8 mouse cellular contexts compared by ENCODE assay signal in the genomic region with DNA sequence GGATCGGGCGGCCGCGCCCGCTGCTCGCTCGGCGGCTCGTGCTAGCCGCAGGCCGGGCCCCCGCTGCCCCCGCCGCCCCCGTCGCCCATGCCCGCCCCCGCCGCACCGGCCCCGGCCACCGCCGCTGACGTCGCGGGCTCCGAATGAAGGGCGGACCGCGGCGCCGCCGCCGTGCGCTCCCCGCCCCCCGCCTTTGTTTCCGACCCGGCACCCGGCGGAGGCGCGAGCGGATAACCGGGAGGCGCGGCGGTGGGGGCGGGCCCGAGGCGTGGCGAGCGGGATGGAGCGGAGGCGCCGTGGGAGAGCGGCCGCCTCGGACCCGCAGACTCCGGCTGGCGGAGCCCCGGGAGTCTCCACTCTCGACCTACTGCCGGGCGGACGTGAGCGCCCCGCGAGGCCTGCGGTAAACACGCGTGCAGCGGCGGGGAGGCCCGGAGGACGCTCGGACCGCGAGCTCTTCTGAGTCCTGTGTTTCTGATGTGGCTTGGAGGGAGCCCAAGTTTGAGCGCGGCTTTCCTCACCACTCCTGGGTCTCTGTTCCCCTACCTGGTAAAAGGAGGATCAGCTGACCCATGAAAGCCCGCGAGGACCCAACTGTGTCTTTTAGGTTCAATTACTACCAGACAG. TPM values are rescaled to one million over a fixed set of nuclear protein-coding genes. Genes with fewer than 3 reads are reported as not detected.
DNase-seq lines count a peak whose midpoint lies in the region; ATAC-seq and TF ChIP-seq lines count a peak whose summit lies in the region.

A gene (minus strand): TSS at position 200 of the 627 bp plus-strand sequence.

- H3K9me3 ChIP-seq in embryonic facial prominence, embryonic 10.5 days = no peaks in the 10 kb centered on the region
- H3K9me3 ChIP-seq in midbrain, postnatal 0 days (ENCODE audit: low read length) = no peaks in the 10 kb centered on the region
- H3K9me3 ChIP-seq in stomach, embryonic 15.5 days = no peaks in the 10 kb centered on the region

- peak; percentile 71 to 79 for DNase-seq in spleen, adult 18-20 months
- DNase-seq in spleen, adult 12 weeks (ENCODE audit: low spot score) = no peak
- peak; percentile 80 for DNase-seq in embryonic facial prominence, embryonic 10.5 days (ENCODE audit: low spot score)
- peak; percentile 82 to 86 for DNase-seq in heart, adult 18-20 months
- DNase-seq in kidney, adult 11 months = peak; percentile 17
- peak; percentile 75 for DNase-seq in liver
- peak; percentile 42 for DNase-seq in midbrain, postnatal 0 days (ENCODE audit: low spot score)

- TF ChIP-seq CTCF in midbrain, postnatal 0 days (IDR thresholded peaks at IDR 0.05) = 0 out of 2 replicates have a peak, but pooled peaks have one; percentile 28

- peaks cover 64% of the 10 kb centered on the region for H3K4me1 ChIP-seq in embryonic facial prominence, embryonic 10.5 days
- peaks cover 14% of the 10 kb centered on the region for H3K4me1 ChIP-seq in midbrain, postnatal 0 days (ENCODE audit: insufficient read depth, low read length)
- H3K4me1 ChIP-seq in stomach, embryonic 15.5 days = peaks cover 26% of the 10 kb centered on the region

- H3K4me2 ChIP-seq in midbrain, postnatal 0 days (ENCODE audit: low read depth, low read length, poor library complexity, severe bottlenecking) = peak within 1 kb of the TSS; percentile 83
- H3K4me2 ChIP-seq in stomach, embryonic 15.5 days = peak within 1 kb of the TSS; percentile 81

- H3K4me3 ChIP-seq in embryonic facial prominence, embryonic 10.5 days = peak within 1 kb of the TSS; percentile 86
- peak within 1 kb of the TSS; percentile 83 for H3K4me3 ChIP-seq in midbrain, postnatal 0 days (ENCODE audit: low read depth, low read length)
- H3K4me3 ChIP-seq in stomach, embryonic 15.5 days (replicated peaks) = peak within 1 kb of the TSS; percentile 74

- no peaks in the 10 kb centered on the region for H3K27me3 ChIP-seq in embryonic facial prominence, embryonic 10.5 days (replicated peaks; ENCODE audit: low read depth, poor library complexity, severe bottlenecking)
- no peaks in the 10 kb centered on the region for H3K27me3 ChIP-seq in midbrain, postnatal 0 days (ENCODE audit: insufficient read depth, low read length)
- no peaks in the 10 kb centered on the region for H3K27me3 ChIP-seq in stomach, embryonic 15.5 days (replicated peaks)

- H3K27ac ChIP-seq in embryonic facial prominence, embryonic 10.5 days (replicated peaks) = peak within 1 kb of the TSS; percentile 100
- peak within 1 kb of the TSS; percentile 98 for H3K27ac ChIP-seq in midbrain, postnatal 0 days (ENCODE audit: low read depth, low read length)
- peak within 1 kb of the TSS; percentile 95 for H3K27ac ChIP-seq in stomach, embryonic 15.5 days

- H3K9ac ChIP-seq in midbrain, postnatal 0 days (replicated peaks; ENCODE audit: low read length, poor library complexity, severe bottlenecking) = peak within 1 kb of the TSS; percentile 98
- H3K9ac ChIP-seq in stomach, embryonic 15.5 days = peak within 1 kb of the TSS; percentile 71

- under 1% methylated on average over 82 of the region's 84 CpGs for WGBS in embryonic facial prominence, embryonic 10.5 days
- 1% methylated on average over 57 of the region's 84 CpGs for WGBS in midbrain, postnatal 0 days
- under 1% methylated on average over 76 of the region's 84 CpGs for WGBS in stomach, embryonic 15.5 days

- peaks cover 41% of the 10 kb centered on the region for H3K36me3 ChIP-seq in embryonic facial prominence, embryonic 10.5 days (replicated peaks)
- peaks cover 9% of the 10 kb centered on the region for H3K36me3 ChIP-seq in midbrain, postnatal 0 days (ENCODE audit: insufficient read depth, low read length)
- 0 out of 2 replicates have a peak, but pooled peaks cover 4% of the 10 kb centered on the region for H3K36me3 ChIP-seq in stomach, embryonic 15.5 days

- peak; percentile 61 for ATAC-seq in midbrain, postnatal 0 days (ENCODE audit: low FRiP score)
- peak; percentile 20; the same call in 1 of the 2 replicates for ATAC-seq in stomach, embryonic 15.5 days (ENCODE audit: insufficient read depth, low FRiP score, low read depth)

RNA-seq across cellular contexts. Expression of the gene that starts here (rescaled TPM):
- 73.2 and 78.5 TPM in 2 replicates for polyA plus RNA-seq in embryonic facial prominence, embryonic 10.5 days (2016; fragmentation: Nextera tagmentation; extraction: Ambion mirVana)
- 10 to 100 TPM; 64.7 to 68.2 TPM for total RNA-seq in heart, adult 18-20 months (2021)
- 52.5 and 62.7 TPM in 2 replicates for total RNA-seq in midbrain, postnatal 0 days (2014; rRNA removed)
- 37.3 and 41.2 TPM in 2 replicates for polyA plus RNA-seq in midbrain, postnatal 0 days (2015; fragmentation: Nextera tagmentation; extraction: Ambion mirVana)
- polyA plus RNA-seq in stomach, embryonic 15.5 days (2015; fragmentation: Nextera tagmentation; extraction: Ambion mirVana) = 30.9 and 33.2 TPM in 2 replicates
